Mouse (Mus musculus): ENCODE measurements around the gene Cdk5r1.

- TF ChIP-seq EP300 (IDR thresholded peaks at IDR 0.05; ENCODE audit: low read length) (no peak), TCF12 (IDR thresholded peaks at IDR 0.05; ENCODE audit: low read depth, low read length) (no peak), CTCF (conservative IDR thresholded peaks at IDR 0.05 in 1 of 2, IDR thresholded peaks at IDR 0.05 in 1 of 2; ENCODE audit: low read depth in 2 of 2, low read length in 2 of 2) (no peak), POLR2A (IDR thresholded peaks at IDR 0.05; ENCODE audit: low read depth, low read length) (no peak), SIN3A (IDR thresholded peaks at IDR 0.05; ENCODE audit: low read length) (no peak), POLR2AphosphoS2 (IDR thresholded peaks at IDR 0.05; ENCODE audit: low read depth, low read length) (no peak)
Observed at GRCm38 (mm10) chr11:80489172-80489881, 12.5 kb downstream of the Cdk5r1 start.
